In the genomic region with DNA sequence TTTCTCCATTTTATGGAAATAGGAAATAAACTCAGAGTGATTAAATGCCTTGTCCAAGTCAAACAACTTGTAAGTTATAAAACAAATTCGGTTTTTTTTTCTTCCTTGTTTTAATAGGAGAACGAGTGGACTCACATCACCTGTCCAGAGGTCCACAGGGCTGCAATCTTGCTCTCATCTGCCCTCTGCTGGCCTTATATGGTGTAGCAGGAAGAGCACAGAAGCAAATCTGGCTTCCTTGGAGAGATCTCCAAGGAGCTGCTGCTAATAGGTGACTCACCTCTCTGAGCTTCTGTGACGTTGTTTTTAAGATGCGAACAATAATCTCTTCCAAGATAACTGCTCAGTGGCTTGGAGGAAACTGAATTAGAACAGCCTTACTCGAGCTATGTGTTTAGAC, we compare ENCODE assay signal across 8 mouse cellular contexts.
DNase-seq lines count a peak whose midpoint lies in the region; ATAC-seq and TF ChIP-seq lines count a peak whose summit lies in the region.

No protein-coding gene starts in this region.

- intact Hi-C loops in gastrocnemius, adult 2 months (cut with DNase I) = loop anchor here (10.0 kb wide), 1 partner anchor 630 kb away; no protein-coding TSS in a partner anchor

- H3K4me2 ChIP-seq in CH12.LX (ENCODE audit: insufficient read depth, low read depth, poor library complexity, severe bottlenecking) = no peak overlapping the region

- no peaks in the 10 kb centered on the region for H3K36me3 ChIP-seq in CH12.LX (replicated peaks in 1 of 2; ENCODE audit: control insufficient read depth in 1 of 2, insufficient read depth in 1 of 2, low read length in 1 of 2)

- peak; percentile 88 for TF ChIP-seq CTCF in gastrocnemius, adult 2 months (IDR thresholded peaks at IDR 0.05)
- peak; percentile 69 to 80 for TF ChIP-seq CTCF in CH12.LX (conservative IDR thresholded peaks at IDR 0.05 in 1 of 2, IDR thresholded peaks at IDR 0.05 in 1 of 2; ENCODE audit: low read depth in 2 of 2, low read length in 2 of 2)

- no peaks in the 10 kb centered on the region for H3K79me2 ChIP-seq in CH12.LX (replicated peaks; ENCODE audit: control insufficient read depth, extremely low read depth, insufficient read depth, poor library complexity, severe bottlenecking)

- peak; percentile 65 for ATAC-seq in frontal cortex, adult (ENCODE audit: low TSS enrichment)
- 0 out of 2 replicates have a peak, but pooled peaks have one; percentile 52 for ATAC-seq in megakaryocyte-erythroid progenitor cell, adult 5-6 weeks (replicated peaks; ENCODE audit: low FRiP score, low TSS enrichment, poor library complexity, severe bottlenecking)

- no peak overlapping the region for H3K27ac ChIP-seq in gastrocnemius, adult 2 months
- no peak overlapping the region for H3K27ac ChIP-seq in CH12.LX (ENCODE audit: insufficient read depth, low read depth)

- DNase-seq in gastrocnemius, adult 2 months = peak; percentile 21
- DNase-seq in gastrocnemius, postnatal 25 days = no peak
- DNase-seq in CH12.LX (ENCODE audit: extremely low read depth) = peak; percentile 43
- DNase-seq in c-Kit-positive CD71-positive TER-119-negative erythroid progenitor cells, embryonic 14.5 days (ENCODE audit: low read depth) = peak; percentile 5
- peak; percentile 14 for DNase-seq in large intestine, adult 2 months (ENCODE audit: low read depth, low spot score)
- peak; percentile 35 for DNase-seq in thymus, postnatal 4 days

- H3K4me1 ChIP-seq in CH12.LX (ENCODE audit: control insufficient read depth in 1 of 2, insufficient read depth in 2 of 2) = no peaks in the 10 kb centered on the region

- no peak for TF ChIP-seq POLR2A in CH12.LX (IDR thresholded peaks at IDR 0.05; ENCODE audit: low read depth, low read length)

- in situ Hi-C loops in CH12.LX (cut with MboI; ENCODE audit: low pct_ligation_motif_present, low pct_unique_long_range_greater_than_20kb, low sequenced_read_pairs) = no loop called here

- WGBS in large intestine, adult 2 months = 4% methylated on average over 5 of the region's 5 CpGs

- no peak overlapping the region for H3K4me3 ChIP-seq in gastrocnemius, adult 2 months
- no peak overlapping the region for H3K4me3 ChIP-seq in CH12.LX (replicated peaks in 1 of 3; ENCODE audit: low read depth in 2 of 3, low read length in 2 of 3, poor library complexity in 1 of 3)

- no peak overlapping the region for H3K9ac ChIP-seq in CH12.LX (ENCODE audit: insufficient read depth, low read depth)

- TF ChIP-seq EP300 in CH12.LX (IDR thresholded peaks at IDR 0.05; ENCODE audit: low read length) = no peak

- dilution Hi-C loops in CH12.LX (cut with MboI; ENCODE audit: extremely low pct_ligation_motif_present, extremely low pct_unique_long_range_greater_than_20kb, low sequenced_read_pairs) = no loop called here

- peak; percentile 59 for TF ChIP-seq RAD21 in CH12.LX (IDR thresholded peaks at IDR 0.05; ENCODE audit: low read depth, low read length)

- peaks cover 94% of the 10 kb centered on the region for H3K27me3 ChIP-seq in CH12.LX (replicated peaks)

- no peaks in the 10 kb centered on the region for H3K9me3 ChIP-seq in CH12.LX (replicated peaks; ENCODE audit: low read length)

TF ChIP-seq in CH12.LX, 34 proteins besides CTCF, POLR2A, EP300 and RAD21:
- no peak for TF ChIP-seq JUN (IDR thresholded peaks at IDR 0.05; ENCODE audit: insufficient read depth, low read depth, low read length)
- 0 out of 2 replicates have a peak, but pooled peaks have one; percentile 28 for TF ChIP-seq ELF1 (IDR thresholded peaks at IDR 0.05; ENCODE audit: low read depth, low read length)
- peak; percentile 76 for TF ChIP-seq SMC3 (IDR thresholded peaks at IDR 0.05; ENCODE audit: low read depth, low read length)
